Mouse (Mus musculus) embryonic fibroblast, embryonic 13.5 days (primary cell): ENCODE results near the gene Tceanc2.

Experiments
- CTCF ChIP-seq: IDR thresholded peaks from 2 replicates; pipeline ENCODE4 v1.5.1; 2011; ENCODE audit warnings: mild to moderate bottlenecking, control low read depth, low read length, moderate library complexity, borderline replicate concordance; ENCODE audit not compliant: insufficient read depth
- POLR2A ChIP-seq: IDR thresholded peaks from 2 replicates; pipeline ENCODE4 v1.6.1; 2011; ENCODE audit warnings: low read depth, mild to moderate bottlenecking, control low read depth, low read length, moderate library complexity

- no peak for TF ChIP-seq POLR2A
- TF ChIP-seq CTCF = no peak
These were observed 61.1 kb downstream of the Tceanc2 start for GRCm38 (mm10) chr4:107117741-107118385.
